Mouse (Mus musculus) stomach, embryonic 15.5 days (tissue): ENCODE results near the gene Vsir. TPM values are rescaled to one million over a fixed set of nuclear protein-coding genes. Genes with fewer than 3 reads are reported as not detected.

Experiments
- ATAC-seq: fragments of 200-750 bp; cut with Nextera tagmentation; 2 replicates; pipeline ENCODE4 v1.8.0; 2017; ENCODE audit warnings: low read depth, moderate number of reproducible peaks, moderate TSS enrichment; ENCODE audit not compliant: insufficient read depth, low FRiP score
- H3K27ac ChIP-seq: fragments of 300-500 bp; sonication (generic); 2 replicates; pipeline ENCODE4 v1.5.1; 2015; ENCODE audit warnings: mild to moderate bottlenecking, inconsistent platforms
- H3K27me3 ChIP-seq: fragments of 300-500 bp; sonication (generic); replicated peaks from 2 replicates; pipeline ENCODE4 v1.6.1; 2015; ENCODE audit warnings: inconsistent platforms
- H3K36me3 ChIP-seq: fragments of 300-500 bp; sonication (generic); 2 replicates; pipeline ENCODE4 v1.6.1; 2015; ENCODE audit warnings: inconsistent platforms
- H3K4me1 ChIP-seq: fragments of 300-500 bp; sonication (generic); 2 replicates; pipeline ENCODE4 v1.6.1; 2015; ENCODE audit warnings: inconsistent platforms
- H3K4me2 ChIP-seq: fragments of 300-500 bp; sonication (generic); 2 replicates; pipeline ENCODE4 v1.6.1; 2015; ENCODE audit warnings: mild to moderate bottlenecking, inconsistent platforms
- H3K4me3 ChIP-seq: fragments of 300-500 bp; sonication (generic); replicated peaks from 2 replicates; pipeline ENCODE4 v1.5.1; 2015; ENCODE audit warnings: inconsistent platforms
- H3K9ac ChIP-seq: fragments of 300-500 bp; sonication (generic); 2 replicates; pipeline ENCODE4 v1.6.1; 2015; ENCODE audit warnings: inconsistent platforms
- H3K9me3 ChIP-seq: fragments of 300-500 bp; sonication (generic); 2 replicates; pipeline ENCODE4 v1.6.1; 2016; ENCODE audit warnings: inconsistent platforms
- WGBS: fragments of 180-500 bp; shearing (Covaris S2); methylation state at CpG from one replicate; pipeline ENCODE4 v1.1.7; 2015; 5-methylcytosine and 5-hydroxymethylcytosine counted together
- polyA plus RNA-seq: library from polyadenylated mRNA; unstranded; fragments of >200 nt; fragmentation: Nextera tagmentation; extraction: Ambion mirVana; gene quantifications from 2 replicates; pipeline ENCODE4 v1.2.1, GENCODE M21; 2015

Gene Vsir
- 7.0 and 7.8 TPM in 2 replicates for polyA plus RNA-seq

- Histone ChIP-seq H3K27ac (peak within 1 kb of the TSS; percentile 74), H3K4me2 (peak within 1 kb of the TSS; percentile 80), H3K4me1 (peaks cover 48% of the 10 kb centered on the region), H3K36me3 (no peaks in the 10 kb centered on the region), H3K27me3 (no peaks in the 10 kb centered on the region), H3K9ac (peak within 1 kb of the TSS; percentile 37; the same call in 1 of the 2 replicates), H3K9me3 (no peaks in the 10 kb centered on the region), H3K4me3 (peak within 1 kb of the TSS; percentile 48)
- WGBS: 2% methylated on average over 37 of the region's 37 CpGs
- ATAC-seq: peak; percentile 41; the same call in 1 of the 2 replicates
Observed at GRCm38 (mm10) chr10:60346701-60347405, at the start of gene Vsir. TSS of gene Vsir (plus strand) at chr10:60346851.

GRCm38 (mm10) chr10:60299636-60300035 is 47.0 kb upstream of the Vsir start:
- WGBS: 95% methylated on average over 12 of the region's 12 CpGs
- ATAC-seq: no peak
- no peak overlapping the region for H3K4me2 ChIP-seq

GRCm38 (mm10) chr10:60303419-60303818 is 43.2 kb upstream of the Vsir start:
- no peak overlapping the region for H3K27ac ChIP-seq
- no peak overlapping the region for H3K9ac ChIP-seq
- no peaks in the 10 kb centered on the region for H3K27me3 ChIP-seq
- no peak overlapping the region for H3K4me3 ChIP-seq
- H3K4me1 ChIP-seq: peaks cover 7% of the 10 kb centered on the region; the same call in 1 of the 2 replicates
- ATAC-seq: no peak
- peaks cover 39% of the 10 kb centered on the region for H3K36me3 ChIP-seq
- H3K4me2 ChIP-seq: no peak overlapping the region
- H3K9me3 ChIP-seq: no peaks in the 10 kb centered on the region
- 84% methylated on average over 17 of the region's 17 CpGs for WGBS

More at GRCm38 (mm10) chr10:60299636-60300035, 47.0 kb upstream of the Vsir start:
- Histone ChIP-seq H3K9ac (no peak overlapping the region), H3K27ac (no peak overlapping the region), H3K4me3 (no peak overlapping the region), H3K36me3 (peaks cover 62% of the 10 kb centered on the region), H3K4me1 (0 out of 2 replicates have a peak, but pooled peaks cover 5% of the 10 kb centered on the region), H3K27me3 (no peaks in the 10 kb centered on the region), H3K9me3 (no peaks in the 10 kb centered on the region)

GRCm38 (mm10) chr10:60304854-60305628 is 41.6 kb upstream of the Vsir start:
- Histone ChIP-seq H3K27ac (no peak overlapping the region), H3K9me3 (no peaks in the 10 kb centered on the region)

GRCm38 (mm10) chr10:60310629-60311028 is 36.0 kb upstream of the Vsir start:
- H3K9me3 ChIP-seq: no peaks in the 10 kb centered on the region
- no peaks in the 10 kb centered on the region for H3K4me1 ChIP-seq
- no peak overlapping the region for H3K9ac ChIP-seq
- WGBS: 90% methylated on average over 13 of the region's 13 CpGs
- H3K4me3 ChIP-seq: no peak overlapping the region
- no peaks in the 10 kb centered on the region for H3K36me3 ChIP-seq
- H3K27ac ChIP-seq: no peak overlapping the region
- H3K4me2 ChIP-seq: no peak overlapping the region
- ATAC-seq: no peak
- H3K27me3 ChIP-seq: no peaks in the 10 kb centered on the region

More at GRCm38 (mm10) chr10:60304854-60305628, 41.6 kb upstream of the Vsir start:
- Histone ChIP-seq H3K36me3 (peaks cover 24% of the 10 kb centered on the region), H3K4me1 (peaks cover 7% of the 10 kb centered on the region; the same call in 1 of the 2 replicates), H3K4me2 (no peak overlapping the region), H3K27me3 (no peaks in the 10 kb centered on the region), H3K4me3 (no peak overlapping the region), H3K9ac (no peak overlapping the region)
- WGBS: 62% methylated on average over 15 of the region's 15 CpGs
- ATAC-seq: peak; percentile 68

GRCm38 (mm10) chr10:60313606-60314005 is 33.0 kb upstream of the Vsir start:
- H3K36me3 ChIP-seq: no peaks in the 10 kb centered on the region
- no peaks in the 10 kb centered on the region for H3K4me1 ChIP-seq
- H3K4me3 ChIP-seq: no peak overlapping the region
- no peaks in the 10 kb centered on the region for H3K9me3 ChIP-seq
- H3K9ac ChIP-seq: no peak overlapping the region
- ATAC-seq: no peak
- H3K27ac ChIP-seq: no peak overlapping the region
- WGBS: 83% methylated on average over 5 of the region's 5 CpGs
- no peak overlapping the region for H3K4me2 ChIP-seq
- no peaks in the 10 kb centered on the region for H3K27me3 ChIP-seq

- H3K27ac ChIP-seq: no peak overlapping the region
- H3K27me3 ChIP-seq: no peaks in the 10 kb centered on the region
- no peak overlapping the region for H3K4me2 ChIP-seq
- H3K36me3 ChIP-seq: no peaks in the 10 kb centered on the region
- 92% methylated on average over 4 of the region's 4 CpGs for WGBS
- no peaks in the 10 kb centered on the region for H3K9me3 ChIP-seq
- no peak overlapping the region for H3K4me3 ChIP-seq
- no peak overlapping the region for H3K9ac ChIP-seq
- no peak for ATAC-seq
- H3K4me1 ChIP-seq: no peaks in the 10 kb centered on the region
Observed at GRCm38 (mm10) chr10:60316166-60316565, 30.5 kb upstream of the Vsir start.

GRCm38 (mm10) chr10:60328963-60329650 is 17.5 kb upstream of the Vsir start:
- Histone ChIP-seq H3K4me2 (no peak overlapping the region), H3K27me3 (no peaks in the 10 kb centered on the region), H3K9me3 (no peaks in the 10 kb centered on the region), H3K9ac (no peak overlapping the region), H3K36me3 (no peaks in the 10 kb centered on the region), H3K27ac (peak overlapping the region; percentile 46; the same call in 1 of the 2 replicates), H3K4me1 (peaks cover 14% of the 10 kb centered on the region), H3K4me3 (no peak overlapping the region)
- peak; percentile 54; the same call in 1 of the 2 replicates for ATAC-seq
- 50% methylated on average over 11 of the region's 11 CpGs for WGBS

- Histone ChIP-seq H3K4me1 (peaks cover 7% of the 10 kb centered on the region), H3K4me2 (no peak overlapping the region), H3K27ac (no peak overlapping the region), H3K27me3 (no peaks in the 10 kb centered on the region), H3K9me3 (no peaks in the 10 kb centered on the region), H3K9ac (no peak overlapping the region), H3K36me3 (no peaks in the 10 kb centered on the region), H3K4me3 (no peak overlapping the region)
- 55% methylated on average over 7 of the region's 7 CpGs for WGBS
- peak; percentile 80 for ATAC-seq
Observed at GRCm38 (mm10) chr10:60334583-60334982, 12.1 kb upstream of the Vsir start.

GRCm38 (mm10) chr10:60335021-60335420 is 11.6 kb upstream of the Vsir start:
- Histone ChIP-seq H3K9ac (no peak overlapping the region), H3K4me1 (peaks cover 2% of the 10 kb centered on the region), H3K4me2 (no peak overlapping the region), H3K36me3 (no peaks in the 10 kb centered on the region), H3K27ac (no peak overlapping the region), H3K9me3 (no peaks in the 10 kb centered on the region), H3K4me3 (no peak overlapping the region), H3K27me3 (no peaks in the 10 kb centered on the region)
- ATAC-seq: no peak
- 92% methylated on average over 4 of the region's 4 CpGs for WGBS

GRCm38 (mm10) chr10:60341528-60341927 is 5.1 kb upstream of the Vsir start:
- Histone ChIP-seq H3K4me2 (no peak overlapping the region), H3K36me3 (no peaks in the 10 kb centered on the region), H3K4me1 (peaks cover 7% of the 10 kb centered on the region), H3K27me3 (no peaks in the 10 kb centered on the region), H3K9ac (no peak overlapping the region), H3K9me3 (no peaks in the 10 kb centered on the region), H3K27ac (no peak overlapping the region), H3K4me3 (no peak overlapping the region)
- ATAC-seq: no peak
- 67% methylated on average over 9 of the region's 9 CpGs for WGBS
